Mouse (Mus musculus): ENCODE measurements around the gene Zfp691.

DNA sequence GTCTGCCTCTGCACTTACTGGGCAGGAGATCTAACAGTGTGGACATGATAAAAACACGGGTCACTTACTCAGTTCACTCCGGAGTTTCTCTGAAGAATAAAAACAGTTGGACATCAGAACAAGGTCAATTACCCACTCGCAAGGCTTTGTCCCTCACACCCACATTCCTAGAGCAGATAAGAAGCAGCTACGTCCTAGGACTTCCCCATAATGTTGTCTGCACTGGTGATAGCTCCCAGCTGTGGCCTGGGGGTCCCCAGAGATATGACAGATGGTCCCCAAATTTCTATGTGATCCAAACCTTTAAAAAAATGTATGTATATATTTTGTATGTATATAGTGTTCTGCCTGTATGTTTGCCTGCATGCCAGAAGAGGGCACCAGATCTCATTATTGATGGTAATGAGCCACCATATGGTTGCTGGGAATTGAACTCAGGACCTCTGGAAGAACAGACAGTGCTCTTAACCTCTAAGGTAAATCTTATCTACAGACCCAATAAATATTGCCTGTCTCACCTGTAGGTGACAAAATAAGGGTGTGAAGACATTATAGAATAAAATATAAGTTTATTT is 6.2 kb upstream of the Zfp691 start:
- TF ChIP-seq CTCF (IDR thresholded peaks at IDR 0.05; ENCODE audit: extremely low read depth, insufficient read depth, low read length) (no peak), POLR2A (IDR thresholded peaks at IDR 0.05; ENCODE audit: extremely low read depth, insufficient read depth, low read length) (no peak)

Data from cortical plate, adult 2 months (tissue).